Mouse (Mus musculus): Measurements from ENCODE around the gene Gins1.
A peak's percentile ranks its signal among the peaks of the same experiment; 100 is the strongest.

Gins1 gene

GRCm38 (mm10) chr2:150955859-150956258 lies 50.7 kb downstream of the Gins1 start:
- ATAC-seq (ENCODE audit: low TSS enrichment): no peak

GRCm38 (mm10) chr2:150959521-150959920 lies 54.3 kb downstream of the Gins1 start:
- peak; percentile 99 for ATAC-seq (ENCODE audit: low TSS enrichment)

GRCm38 (mm10) chr2:150963246-150963645 lies 58.0 kb downstream of the Gins1 start:
- no peak for ATAC-seq (ENCODE audit: low TSS enrichment)

GRCm38 (mm10) chr2:150964641-150965040 lies 59.4 kb downstream of the Gins1 start:
- ATAC-seq (ENCODE audit: low TSS enrichment): no peak

- no peak for ATAC-seq (ENCODE audit: low TSS enrichment)
These were observed 60.8 kb downstream of the Gins1 start for GRCm38 (mm10) chr2:150965951-150966350.

- no peak for ATAC-seq (ENCODE audit: low TSS enrichment)
These were observed 62.3 kb downstream of the Gins1 start for GRCm38 (mm10) chr2:150967491-150967890.

GRCm38 (mm10) chr2:150969231-150969630 lies 64.0 kb downstream of the Gins1 start:
- ATAC-seq (ENCODE audit: low TSS enrichment): no peak

GRCm38 (mm10) chr2:150971856-150972255 lies 66.7 kb downstream of the Gins1 start:
- ATAC-seq (ENCODE audit: low TSS enrichment): no peak

GRCm38 (mm10) chr2:150972681-150973080 lies 67.5 kb downstream of the Gins1 start:
- ATAC-seq (ENCODE audit: low TSS enrichment): no peak

- ATAC-seq (ENCODE audit: low TSS enrichment): no peak
These were observed 68.4 kb downstream of the Gins1 start for GRCm38 (mm10) chr2:150973401-150974115.

GRCm38 (mm10) chr2:150976871-150977270 lies 71.7 kb downstream of the Gins1 start:
- no peak for ATAC-seq (ENCODE audit: low TSS enrichment)

GRCm38 (mm10) chr2:150977676-150978075 lies 72.5 kb downstream of the Gins1 start:
- no peak for ATAC-seq (ENCODE audit: low TSS enrichment)

GRCm38 (mm10) chr2:150978791-150979190 lies 73.6 kb downstream of the Gins1 start:
- no peak for ATAC-seq (ENCODE audit: low TSS enrichment)

GRCm38 (mm10) chr2:150979861-150980620 lies 74.8 kb downstream of the Gins1 start:
- no peak for ATAC-seq (ENCODE audit: low TSS enrichment)

All from frontal cortex, adult (tissue).